Mouse (Mus musculus) olfactory bulb, adult 2 months (tissue): Measurements from ENCODE around the gene Cxcl1.

Experiments
- CTCF ChIP-seq: fragments of 200-500 bp; IDR thresholded peaks from 2 replicates; pipeline ENCODE4 v1.5.1; 2012; ENCODE audit warnings: low read depth, mild to moderate bottlenecking, low read length, moderate library complexity; ENCODE audit not compliant: insufficient read depth
- POLR2A ChIP-seq: fragments of 200-500 bp; IDR thresholded peaks from 2 replicates; pipeline ENCODE4 v1.6.1; 2012; ENCODE audit warnings: mild to moderate bottlenecking, low read depth, low read length, moderate library complexity; ENCODE audit not compliant: insufficient read depth

- TF ChIP-seq CTCF (no peak), POLR2A (no peak)
Measured at GRCm38 (mm10) chr5:90884628-90885242, 6.3 kb upstream of the Cxcl1 start.
